Mouse (Mus musculus): ENCODE measurements at regions not wholly inside any gene's neighbourhood (a gene's known extent, or its start where the extent isn't known, plus 50 kb on each side); places are given as distances from the start of the nearest gene placed in this dataset.

GRCm38 (mm10) chr14:61689776-61690175 lies 82.5 kb downstream of the Kcnrg start:
- Histone ChIP-seq H3K4me2 (ENCODE audit: low read depth, low read length, severe bottlenecking) (peak overlapping the region; percentile 26; the same call in 1 of the 2 replicates), H3K36me3 (ENCODE audit: control insufficient read depth, insufficient read depth, low read length) (no peaks in the 10 kb centered on the region), H3K4me1 (replicated peaks; ENCODE audit: control insufficient read depth, insufficient read depth, low read length) (peaks cover 16% of the 10 kb centered on the region), H3K9ac (ENCODE audit: low read length) (no peak overlapping the region), H3K9me3 (ENCODE audit: control insufficient read depth, low read length) (no peaks in the 10 kb centered on the region), H3K4me3 (ENCODE audit: low read depth, low read length) (no peak overlapping the region), H3K27ac (ENCODE audit: low read depth, low read length) (no peak overlapping the region), H3K27me3 (ENCODE audit: control insufficient read depth, insufficient read depth, low read length) (peaks cover 42% of the 10 kb centered on the region)
- WGBS, result 5% methylated on average over 24 of the region's 24 CpGs
- ATAC-seq (replicated peaks; ENCODE audit: low FRiP score) (no peak), DNase-seq (ENCODE audit: low spot score) (no peak)

GRCm38 (mm10) chr14:61691785-61692372 lies 84.6 kb downstream of the Kcnrg start:
- no peaks in the 10 kb centered on the region for H3K9me3 ChIP-seq (ENCODE audit: control insufficient read depth, low read length)
- peaks cover 6% of the 10 kb centered on the region; the same call in 1 of the 2 replicates for H3K4me1 ChIP-seq (replicated peaks; ENCODE audit: control insufficient read depth, insufficient read depth, low read length)
- H3K27ac ChIP-seq (ENCODE audit: low read depth, low read length), result no peak overlapping the region
- no peak for ATAC-seq (replicated peaks; ENCODE audit: low FRiP score)
- no peaks in the 10 kb centered on the region for H3K36me3 ChIP-seq (ENCODE audit: control insufficient read depth, insufficient read depth, low read length)
- H3K27me3 ChIP-seq (ENCODE audit: control insufficient read depth, insufficient read depth, low read length), result peaks cover 30% of the 10 kb centered on the region
- H3K9ac ChIP-seq (ENCODE audit: low read length), result no peak overlapping the region
- WGBS, result 90% methylated on average over 6 of the region's 6 CpGs
- no peak overlapping the region for H3K4me3 ChIP-seq (ENCODE audit: low read depth, low read length)
- no peak for DNase-seq (ENCODE audit: low spot score)
- H3K4me2 ChIP-seq (ENCODE audit: low read depth, low read length, severe bottlenecking), result no peak overlapping the region

- DNase-seq (ENCODE audit: low spot score) (no peak), ATAC-seq (replicated peaks; ENCODE audit: low FRiP score) (no peak)
- no peak overlapping the region for H3K27ac ChIP-seq (ENCODE audit: low read depth, low read length)
- WGBS, result 94% methylated on average over 3 of the region's 3 CpGs
- H3K27me3 ChIP-seq (ENCODE audit: control insufficient read depth, insufficient read depth, low read length), result peaks cover 11% of the 10 kb centered on the region
- H3K4me1 ChIP-seq (replicated peaks; ENCODE audit: control insufficient read depth, insufficient read depth, low read length), result no peaks in the 10 kb centered on the region
- no peak overlapping the region for H3K4me2 ChIP-seq (ENCODE audit: low read depth, low read length, severe bottlenecking)
- no peaks in the 10 kb centered on the region for H3K36me3 ChIP-seq (ENCODE audit: control insufficient read depth, insufficient read depth, low read length)
- no peak overlapping the region for H3K4me3 ChIP-seq (ENCODE audit: low read depth, low read length)
- H3K9me3 ChIP-seq (ENCODE audit: control insufficient read depth, low read length), result no peaks in the 10 kb centered on the region
- no peak overlapping the region for H3K9ac ChIP-seq (ENCODE audit: low read length)
Measured at GRCm38 (mm10) chr14:61694796-61695195, 87.5 kb downstream of the Kcnrg start.

- Histone ChIP-seq H3K27me3 (ENCODE audit: control insufficient read depth, insufficient read depth, low read length) (peaks cover under 1% of the 10 kb centered on the region; the same call in 1 of the 2 replicates), H3K4me2 (ENCODE audit: low read depth, low read length, severe bottlenecking) (no peak overlapping the region), H3K4me3 (ENCODE audit: low read depth, low read length) (no peak overlapping the region), H3K9ac (ENCODE audit: low read length) (no peak overlapping the region), H3K4me1 (replicated peaks; ENCODE audit: control insufficient read depth, insufficient read depth, low read length) (no peaks in the 10 kb centered on the region), H3K36me3 (ENCODE audit: control insufficient read depth, insufficient read depth, low read length) (no peaks in the 10 kb centered on the region), H3K9me3 (ENCODE audit: control insufficient read depth, low read length) (no peaks in the 10 kb centered on the region), H3K27ac (ENCODE audit: low read depth, low read length) (no peak overlapping the region)
- DNase-seq (ENCODE audit: low spot score), result no peak
- WGBS, result 45% methylated on average over 7 of the region's 7 CpGs
- ATAC-seq (replicated peaks; ENCODE audit: low FRiP score), result no peak
Measured at GRCm38 (mm10) chr14:61696290-61696842, 89.1 kb downstream of the Kcnrg start.

GRCm38 (mm10) chr14:61696886-61697554 lies 89.8 kb downstream of the Kcnrg start:
- H3K4me2 ChIP-seq (ENCODE audit: low read depth, low read length, severe bottlenecking), result no peak overlapping the region
- no peak for ATAC-seq (replicated peaks; ENCODE audit: low FRiP score)

GRCm38 (mm10) chr14:61697704-61698103 lies 90.4 kb downstream of the Kcnrg start:
- no peak overlapping the region for H3K9ac ChIP-seq (ENCODE audit: low read length)
- H3K4me2 ChIP-seq (ENCODE audit: low read depth, low read length, severe bottlenecking), result no peak overlapping the region
- DNase-seq (ENCODE audit: low spot score), result no peak
- H3K9me3 ChIP-seq (ENCODE audit: control insufficient read depth, low read length), result no peaks in the 10 kb centered on the region
- H3K4me3 ChIP-seq (ENCODE audit: low read depth, low read length), result no peak overlapping the region
- H3K27me3 ChIP-seq (ENCODE audit: control insufficient read depth, insufficient read depth, low read length), result no peaks in the 10 kb centered on the region
- 76% methylated on average over 10 of the region's 10 CpGs for WGBS
- ATAC-seq (replicated peaks; ENCODE audit: low FRiP score), result no peak
- no peaks in the 10 kb centered on the region for H3K4me1 ChIP-seq (replicated peaks; ENCODE audit: control insufficient read depth, insufficient read depth, low read length)
- no peak overlapping the region for H3K27ac ChIP-seq (ENCODE audit: low read depth, low read length)
- no peaks in the 10 kb centered on the region for H3K36me3 ChIP-seq (ENCODE audit: control insufficient read depth, insufficient read depth, low read length)

More at GRCm38 (mm10) chr14:61696886-61697554, 89.8 kb downstream of the Kcnrg start:
- Histone ChIP-seq H3K4me3 (ENCODE audit: low read depth, low read length) (no peak overlapping the region), H3K27ac (ENCODE audit: low read depth, low read length) (no peak overlapping the region), H3K9ac (ENCODE audit: low read length) (no peak overlapping the region), H3K27me3 (ENCODE audit: control insufficient read depth, insufficient read depth, low read length) (no peaks in the 10 kb centered on the region), H3K36me3 (ENCODE audit: control insufficient read depth, insufficient read depth, low read length) (no peaks in the 10 kb centered on the region), H3K4me1 (replicated peaks; ENCODE audit: control insufficient read depth, insufficient read depth, low read length) (no peaks in the 10 kb centered on the region), H3K9me3 (ENCODE audit: control insufficient read depth, low read length) (no peaks in the 10 kb centered on the region)
- DNase-seq (ENCODE audit: low spot score), result no peak
- WGBS, result 80% methylated on average over 13 of the region's 13 CpGs

- H3K9me3 ChIP-seq (ENCODE audit: control insufficient read depth, low read length), result no peaks in the 10 kb centered on the region
- H3K4me1 ChIP-seq (replicated peaks; ENCODE audit: control insufficient read depth, insufficient read depth, low read length), result no peaks in the 10 kb centered on the region
- 52% methylated on average over 12 of the region's 12 CpGs for WGBS
- no peak overlapping the region for H3K27ac ChIP-seq (ENCODE audit: low read depth, low read length)
- no peaks in the 10 kb centered on the region for H3K36me3 ChIP-seq (ENCODE audit: control insufficient read depth, insufficient read depth, low read length)
- H3K4me2 ChIP-seq (ENCODE audit: low read depth, low read length, severe bottlenecking), result no peak overlapping the region
- DNase-seq (ENCODE audit: low spot score) (no peak), ATAC-seq (replicated peaks; ENCODE audit: low FRiP score) (no peak)
- no peak overlapping the region for H3K9ac ChIP-seq (ENCODE audit: low read length)
- H3K27me3 ChIP-seq (ENCODE audit: control insufficient read depth, insufficient read depth, low read length), result no peaks in the 10 kb centered on the region
- no peak overlapping the region for H3K4me3 ChIP-seq (ENCODE audit: low read depth, low read length)
Measured at GRCm38 (mm10) chr14:61698358-61699055, 91.2 kb downstream of the Kcnrg start.

- Histone ChIP-seq H3K27ac (ENCODE audit: low read depth, low read length) (no peak overlapping the region), H3K4me2 (ENCODE audit: low read depth, low read length, severe bottlenecking) (no peak overlapping the region), H3K9ac (ENCODE audit: low read length) (no peak overlapping the region), H3K27me3 (ENCODE audit: control insufficient read depth, insufficient read depth, low read length) (no peaks in the 10 kb centered on the region), H3K36me3 (ENCODE audit: control insufficient read depth, insufficient read depth, low read length) (no peaks in the 10 kb centered on the region), H3K9me3 (ENCODE audit: control insufficient read depth, low read length) (no peaks in the 10 kb centered on the region), H3K4me1 (replicated peaks; ENCODE audit: control insufficient read depth, insufficient read depth, low read length) (no peaks in the 10 kb centered on the region), H3K4me3 (ENCODE audit: low read depth, low read length) (no peak overlapping the region)
- 80% methylated on average over 7 of the region's 7 CpGs for WGBS
- no peak for DNase-seq (ENCODE audit: low spot score)
- no peak for ATAC-seq (replicated peaks; ENCODE audit: low FRiP score)
Measured at GRCm38 (mm10) chr14:61699638-61700037, 92.4 kb downstream of the Kcnrg start.

Data from forebrain, embryonic 11.5 days (tissue).